Mouse (Mus musculus) cerebellum, adult 2 months (tissue): ENCODE measurements at regions not wholly inside any gene's neighbourhood (a gene's known extent, or its start where the extent isn't known, plus 50 kb on each side); places are given as distances from the start of the nearest gene placed in this dataset.

ENCODE experiments used
- CTCF ChIP-seq: fragments of 200-500 bp; IDR thresholded peaks from 2 replicates; pipeline ENCODE4 v1.5.1; 2011; ENCODE audit warnings: low read depth, mild to moderate bottlenecking, control low read depth, low read length, moderate library complexity, borderline replicate concordance; ENCODE audit not compliant: insufficient read depth
- POLR2A ChIP-seq: fragments of 200-500 bp; IDR thresholded peaks from 2 replicates; pipeline ENCODE4 v1.6.1; 2011; ENCODE audit warnings: low read length, control low read depth, borderline replicate concordance; ENCODE audit not compliant: insufficient read depth

DNA sequence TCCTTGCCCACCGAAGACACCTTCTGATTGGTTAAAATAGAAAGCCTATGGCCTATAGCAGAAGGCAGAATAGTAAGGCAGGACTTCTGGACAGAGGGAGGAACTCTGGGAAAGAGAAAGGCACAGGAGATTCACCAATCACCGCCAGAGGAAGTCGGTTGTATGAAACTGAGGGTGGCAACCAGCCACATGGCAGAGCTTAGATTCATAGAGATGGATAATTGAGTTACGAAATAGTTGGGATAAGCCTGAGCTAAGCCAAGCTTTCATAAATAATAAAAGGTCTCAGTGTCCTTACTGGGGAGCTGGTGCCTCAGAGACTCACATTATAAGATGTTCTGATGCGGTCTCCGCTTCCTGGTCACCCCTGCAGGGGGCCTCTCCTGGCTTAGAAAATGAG lies 98.7 kb upstream of the Stt3b start:
- TF ChIP-seq CTCF, result no peak
- TF ChIP-seq POLR2A, result no peak
